Mouse (Mus musculus): ENCODE measurements around the gene Pdzd2.

DNA sequence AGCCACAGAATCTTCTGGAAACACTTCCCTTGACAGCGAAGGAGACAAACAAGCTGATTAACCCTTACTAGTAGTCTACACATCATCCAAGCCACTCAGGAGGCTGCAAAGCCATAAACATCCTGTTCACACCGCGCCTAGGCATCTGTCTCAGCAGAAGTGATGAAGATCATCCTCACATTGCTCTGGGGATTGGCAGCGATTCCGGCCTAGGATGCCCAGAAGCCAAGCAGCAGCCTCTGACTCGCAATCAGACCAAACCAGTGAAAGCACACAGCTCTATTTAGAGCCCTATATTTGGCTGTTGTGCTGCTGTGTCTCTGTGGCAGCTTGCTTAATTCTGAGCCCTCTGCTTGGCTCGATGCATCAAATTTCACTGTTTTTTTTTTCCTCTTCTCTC, 99.0 kb downstream of the Pdzd2 start:
- TF ChIP-seq CTCF (IDR thresholded peaks at IDR 0.05; ENCODE audit: low read depth): no peak
- TF ChIP-seq EP300 (IDR thresholded peaks at IDR 0.05; ENCODE audit: low read depth): no peak
